Mouse (Mus musculus): ENCODE results near the gene 9230110F15Rik.
"Not testable (repeated sequence)": the region's sequence is repeated elsewhere in the genome, so short reads cannot be mapped to it uniquely, and the experiment has no call there.

9230110F15Rik gene

DNA sequence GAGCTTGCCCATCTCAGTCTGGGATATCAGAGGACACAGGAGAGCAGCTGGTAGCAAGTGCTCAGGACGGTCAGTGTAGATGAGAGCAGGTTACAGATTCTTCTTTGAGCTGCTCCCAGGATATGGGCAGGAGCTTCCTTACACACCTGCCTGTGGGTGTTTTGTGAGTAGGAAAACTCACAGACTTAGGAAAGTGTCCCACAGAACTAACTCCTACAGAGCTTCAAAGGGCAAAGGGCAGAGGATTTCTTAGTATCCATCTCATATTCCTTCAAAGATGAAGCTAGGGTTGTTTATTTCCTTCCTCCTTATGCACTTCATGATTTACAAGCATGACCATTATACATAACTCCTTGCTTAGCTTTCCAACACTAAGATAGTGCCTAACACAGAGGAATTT lies at the start of gene 9230110F15Rik:
TSS of gene 9230110F15Rik (minus strand) at position 101 of the 400 bp plus-strand sequence.
- no peak for DNase-seq (ENCODE audit: low spot score)

DNA sequence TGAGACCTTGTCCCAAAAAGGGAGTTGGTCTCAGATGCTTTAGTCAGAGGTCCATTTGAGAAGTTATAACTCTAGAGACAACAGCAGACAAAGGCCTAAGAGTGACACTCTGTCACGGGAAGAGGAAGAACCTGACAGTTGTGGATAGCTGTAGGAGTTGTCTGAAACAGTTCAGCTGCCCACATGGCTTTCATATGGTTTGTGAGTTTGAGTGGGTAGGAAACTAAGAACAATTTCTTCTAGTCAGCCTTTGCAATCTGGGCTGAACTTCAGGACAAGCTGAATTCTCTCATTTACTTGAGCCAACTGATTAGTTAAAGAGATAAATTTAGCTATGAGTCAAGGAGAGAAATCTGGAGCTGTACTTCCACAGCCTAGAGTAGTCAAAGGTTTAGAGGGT lies 49.2 kb upstream of the 9230110F15Rik start:
- not testable (repeated sequence) for DNase-seq (ENCODE audit: low spot score)

DNA sequence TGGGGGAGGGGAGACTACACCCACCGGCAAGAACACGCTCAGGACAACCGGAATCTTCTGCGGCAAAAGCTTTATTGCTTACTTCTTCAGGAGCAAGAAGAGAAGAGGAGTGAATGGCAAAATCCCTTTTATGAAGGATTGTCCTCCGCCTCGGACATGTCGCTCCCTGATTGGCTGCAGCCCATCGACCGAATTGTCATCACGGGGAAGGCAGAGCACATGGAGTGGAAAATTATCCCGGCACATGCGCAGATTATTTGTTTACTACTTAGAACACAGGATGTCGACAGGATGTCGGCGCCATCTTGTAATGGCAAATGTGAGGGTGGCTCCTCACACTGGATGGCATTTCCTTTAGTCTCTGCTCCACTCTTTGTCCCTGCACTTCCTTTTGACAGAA lies 26.1 kb downstream of the 9230110F15Rik start:
- DNase-seq (ENCODE audit: low spot score): not testable (repeated sequence)

DNA sequence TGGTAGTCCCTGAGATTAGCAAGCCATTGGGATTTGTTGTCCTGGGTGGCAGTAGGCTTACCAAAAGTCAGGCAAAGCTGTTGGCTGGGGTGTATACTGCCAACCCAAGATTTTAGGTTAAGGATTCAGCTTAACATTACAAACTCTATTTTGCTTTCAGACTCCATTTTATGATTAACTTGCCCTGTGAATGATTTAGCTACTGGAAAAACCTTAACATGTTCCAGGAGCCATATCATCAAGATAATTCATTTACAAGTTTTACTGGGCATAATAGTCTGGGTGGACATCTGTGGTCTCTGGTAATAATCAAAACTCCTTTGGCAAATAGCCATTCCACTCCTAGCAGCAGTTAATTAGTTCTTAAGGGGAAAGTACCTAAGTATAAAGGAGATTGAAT lies 45.8 kb downstream of the 9230110F15Rik start:
- no peak for DNase-seq (ENCODE audit: low spot score)

DNA sequence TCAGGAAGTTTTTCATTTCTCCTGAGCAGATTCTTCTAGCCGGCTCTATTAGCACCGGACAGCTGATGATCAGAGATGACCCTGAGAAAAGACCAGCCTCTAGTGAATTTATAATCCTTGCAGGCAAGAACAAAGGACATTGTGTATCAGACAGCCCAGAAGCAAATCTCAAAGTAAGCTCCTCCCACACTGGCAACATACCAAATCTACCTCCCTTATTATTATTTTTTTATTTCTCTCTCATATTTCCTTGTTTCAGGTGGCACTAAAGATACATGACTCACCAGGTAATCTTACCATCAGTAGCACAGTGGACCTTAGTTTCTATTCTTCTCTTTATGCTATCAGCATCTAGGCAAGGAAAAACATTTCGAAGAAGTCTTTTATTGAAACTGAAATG lies 53.9 kb downstream of the 9230110F15Rik start, which contains the start of the genes Gm27235 and D730048I06Rik:
TSS of gene Gm27235 (minus strand) at position 101 of the 400 bp plus-strand sequence.
TSS of gene D730048I06Rik (minus strand) at position 112 of the 400 bp plus-strand sequence.
- DNase-seq (ENCODE audit: low spot score): no peak

Measured in adipocyte (in vitro differentiated cells).